Mouse (Mus musculus) myocyte (in vitro differentiated cells): ENCODE measurements around the gene Btnl9.

Experiments used
- E2F4 ChIP-seq: IDR thresholded peaks from one replicate; pipeline ENCODE4 v1.6.1; 2011; ENCODE audit warnings: mild to moderate bottlenecking, control low read depth, moderate library complexity; ENCODE audit not compliant: insufficient read depth
- MYOG ChIP-seq, 3 experiments: IDR thresholded peaks; one replicate each; pipeline ENCODE4 v1.6.1; 2011; ENCODE audit warnings: control low read depth in 2 of 3, low read depth in 2 of 3, mild to moderate bottlenecking in 2 of 3; ENCODE audit not compliant: insufficient read length in 2 of 3, control insufficient read depth in 1 of 3, insufficient read depth in 1 of 3
- POLR2A ChIP-seq: IDR thresholded peaks from one replicate; pipeline ENCODE4 v1.6.1; 2011; ENCODE audit warnings: low read depth, mild to moderate bottlenecking, control low read depth, moderate library complexity; ENCODE audit not compliant: insufficient read length
- SRF ChIP-seq: IDR thresholded peaks from one replicate; pipeline ENCODE4 v1.6.1; 2011; ENCODE audit warnings: low read depth; ENCODE audit not compliant: control insufficient read depth, insufficient read length

- no peak for TF ChIP-seq E2F4
- no peak for TF ChIP-seq MYOG (IDR thresholded peaks at IDR 0.05; ENCODE audit: control insufficient read depth in 1 of 3, insufficient read depth in 1 of 3, insufficient read length in 2 of 3, low read depth in 2 of 3)
- no peak for TF ChIP-seq SRF
- no peak for TF ChIP-seq POLR2A
These were observed 32.3 kb upstream of the Btnl9 start for GRCm38 (mm10) chr11:49219271-49219670.
